Mouse (Mus musculus): ENCODE data around the gene Zfr2. TPM values are rescaled to one million over a fixed set of nuclear protein-coding genes. Genes with fewer than 3 reads are reported as not detected.

Gene Zfr2
- total and polyA plus RNA-seq, 3 experiments, result 0.81 to 1.4 TPM; not detected in 1

- H3K79me2 ChIP-seq (ENCODE audit: control insufficient read depth, insufficient read depth, low read length, poor library complexity), result peaks cover 12% of the 10 kb centered on the region
- H3K27ac ChIP-seq (ENCODE audit: control insufficient read depth, low read depth, low read length), result no peak overlapping the region
- H3K9ac ChIP-seq (ENCODE audit: control insufficient read depth, low read depth, low read length, poor library complexity, severe bottlenecking), result no peak overlapping the region
- no peaks in the 10 kb centered on the region for H3K9me3 ChIP-seq (replicated peaks; ENCODE audit: insufficient read depth, low read length)
- H3K4me1 ChIP-seq (ENCODE audit: control insufficient read depth in 1 of 2, insufficient read depth in 2 of 2, low read length in 2 of 2), result peaks cover 9 to 27% of the 10 kb centered on the region in 2 experiments
- DNase-seq (ENCODE audit: low read depth, low spot score), result peak; percentile 75
- TF ChIP-seq USF1 (IDR thresholded peaks at IDR 0.05; ENCODE audit: low read depth, low read length) (no peak), SMC3 (IDR thresholded peaks at IDR 0.05; ENCODE audit: low read depth, low read length) (peak; percentile 86), GABPA (IDR thresholded peaks at IDR 0.05; ENCODE audit: low read depth, low read length) (no peak), POLR2AphosphoS5 (IDR thresholded peaks at IDR 0.05; ENCODE audit: borderline replicate concordance, low read depth, low read length) (no peak), SIN3A (IDR thresholded peaks at IDR 0.05; ENCODE audit: low read length) (peak; percentile 28; the same call in 1 of the 2 replicates), TBP (IDR thresholded peaks at IDR 0.05; ENCODE audit: low read depth, low read length) (no peak), RAD21 (IDR thresholded peaks at IDR 0.05; ENCODE audit: low read depth, low read length) (peak; percentile 48), ZC3H11A (IDR thresholded peaks at IDR 0.05; ENCODE audit: low read depth, low read length) (peak; percentile 46; the same call in 1 of the 2 replicates), MEF2A (IDR thresholded peaks at IDR 0.05; ENCODE audit: extremely low read depth, insufficient replicate concordance, low read depth, low read length, poor library complexity, severe bottlenecking) (no peak), MXI1 (IDR thresholded peaks at IDR 0.05; ENCODE audit: low read depth, low read length) (no peak), ETS1 (IDR thresholded peaks at IDR 0.05; ENCODE audit: low read depth, low read length) (no peak), ZMIZ1 (IDR thresholded peaks at IDR 0.05; ENCODE audit: low read depth, low read length) (no peak), CTCF (IDR thresholded peaks at IDR 0.05 in 2 of 3, conservative IDR thresholded peaks at IDR 0.05 in 1 of 3; ENCODE audit: control insufficient read depth in 1 of 3, insufficient read depth in 1 of 3, low read depth in 2 of 3, low read length in 3 of 3, poor library complexity in 1 of 3, severe bottlenecking in 1 of 3) (peak; percentile 83 to 95 (median 89)), MYB (IDR thresholded peaks at IDR 0.05; ENCODE audit: low read depth, low read length) (no peak), MAZ (IDR thresholded peaks at IDR 0.05; ENCODE audit: low read depth, low read length) (peak; percentile 49; the same call in 1 of the 2 replicates), UBTF (IDR thresholded peaks at IDR 0.05; ENCODE audit: borderline replicate concordance, insufficient read depth, low read depth, low read length) (no peak)
- H3K4me3 ChIP-seq (ENCODE audit: control insufficient read depth in 1 of 2, insufficient read depth in 1 of 2, low read depth in 2 of 2, low read length in 2 of 2), result no peak overlapping the region
- H3K27me3 ChIP-seq (ENCODE audit: control insufficient read depth in 1 of 2, insufficient read depth in 2 of 2, low read length in 2 of 2), result no peaks in the 10 kb centered on the region
- H3K36me3 ChIP-seq (ENCODE audit: control insufficient read depth in 1 of 2, insufficient read depth in 2 of 2, low read length in 2 of 2), result peaks cover 0 to 20% of the 10 kb centered on the region in 2 experiments; a peak in 2 of 4 replicates
These were observed 56.3 kb downstream of the Zfr2 start for GRCm38 (mm10) chr10:81289278-81289677.

- no peaks in the 10 kb centered on the region for H3K27me3 ChIP-seq (ENCODE audit: control insufficient read depth in 1 of 2, insufficient read depth in 2 of 2, low read length in 2 of 2)
These were observed 56.9 kb downstream of the Zfr2 start for GRCm38 (mm10) chr10:81289811-81290210.

More at GRCm38 (mm10) chr10:81289811-81290210, 56.9 kb downstream of the Zfr2 start:
- Histone ChIP-seq H3K9me3 (replicated peaks; ENCODE audit: insufficient read depth, low read length) (no peaks in the 10 kb centered on the region), H3K79me2 (ENCODE audit: control insufficient read depth, insufficient read depth, low read length, poor library complexity) (peaks cover 17% of the 10 kb centered on the region), H3K27ac (ENCODE audit: control insufficient read depth, low read depth, low read length) (no peak overlapping the region), H3K36me3 (ENCODE audit: control insufficient read depth in 1 of 2, insufficient read depth in 2 of 2, low read length in 2 of 2) (peaks cover 0 to 26% of the 10 kb centered on the region in 2 experiments; a peak in 2 of 4 replicates), H3K4me1 (ENCODE audit: control insufficient read depth in 1 of 2, insufficient read depth in 2 of 2, low read length in 2 of 2) (peaks cover 12 to 32% of the 10 kb centered on the region in 2 experiments), H3K9ac (ENCODE audit: control insufficient read depth, low read depth, low read length, poor library complexity, severe bottlenecking) (no peak overlapping the region), H3K4me3 (ENCODE audit: control insufficient read depth in 1 of 2, insufficient read depth in 1 of 2, low read depth in 2 of 2, low read length in 2 of 2) (no peak overlapping the region)
- TF ChIP-seq POLR2A (IDR thresholded peaks at IDR 0.05; ENCODE audit: control insufficient read depth in 1 of 2, insufficient read depth in 1 of 2, low read depth in 1 of 2, low read length in 2 of 2, poor library complexity in 1 of 2) (no peak), E2F4 (IDR thresholded peaks at IDR 0.05; ENCODE audit: borderline replicate concordance, low read depth, low read length) (no peak), MAX (IDR thresholded peaks at IDR 0.05; ENCODE audit: low read length) (no peak), RAD21 (IDR thresholded peaks at IDR 0.05; ENCODE audit: low read depth, low read length) (no peak), USF1 (IDR thresholded peaks at IDR 0.05; ENCODE audit: low read depth, low read length) (no peak), BHLHE40 (IDR thresholded peaks at IDR 0.05; ENCODE audit: borderline replicate concordance, low read depth, low read length) (no peak), MAFK (IDR thresholded peaks at IDR 0.05; ENCODE audit: borderline replicate concordance, low read depth, low read length) (no peak), GATA1 (IDR thresholded peaks at IDR 0.05; ENCODE audit: low read depth, low read length) (no peak), TAL1 (IDR thresholded peaks at IDR 0.05; ENCODE audit: low read length) (no peak), USF2 (IDR thresholded peaks at IDR 0.05; ENCODE audit: borderline replicate concordance in 1 of 2, insufficient read depth in 1 of 2, low read depth in 1 of 2, low read length in 2 of 2) (no peak), MXI1 (IDR thresholded peaks at IDR 0.05; ENCODE audit: low read depth, low read length) (no peak), MYB (IDR thresholded peaks at IDR 0.05; ENCODE audit: low read depth, low read length) (no peak)
- DNase-seq (ENCODE audit: low read depth, low spot score), result no peak

All from MEL (cell line).